Mouse (Mus musculus) hindbrain, embryonic 11.5 days (tissue): ENCODE data around the gene Slc6a1. TPM values are rescaled to one million over a fixed set of nuclear protein-coding genes. Genes with fewer than 3 reads are reported as not detected.
A peak's percentile ranks its signal among the peaks of the same experiment; 100 is the strongest.

Experiments used
- ATAC-seq: fragments of 200-750 bp; cut with Nextera tagmentation; 2 replicates; pipeline ENCODE4 v1.8.0; 2017; ENCODE audit warnings: mild to moderate bottlenecking, moderate TSS enrichment, moderate library complexity; ENCODE audit not compliant: low FRiP score
- DNase-seq: peaks from one replicate; pipeline ENCODE4 v3.0.0-alpha.2; 2015; ENCODE audit warnings: low spot score
- H3K27ac ChIP-seq: fragments of 300-500 bp; sonication (generic); 2 replicates; pipeline ENCODE4 v1.5.1; 2014; ENCODE audit warnings: mild to moderate bottlenecking, low read depth, low read length
- H3K27me3 ChIP-seq: fragments of 300-500 bp; sonication (generic); 2 replicates; pipeline ENCODE4 v1.6.1; 2014; ENCODE audit warnings: mild to moderate bottlenecking, low read length, moderate library complexity, mixed read lengths; ENCODE audit not compliant: control insufficient read depth, insufficient read depth
- H3K36me3 ChIP-seq: fragments of 300-500 bp; sonication (generic); 2 replicates; pipeline ENCODE4 v1.6.1; 2014; ENCODE audit warnings: mild to moderate bottlenecking, low read length, moderate library complexity, mixed read lengths; ENCODE audit not compliant: control insufficient read depth, insufficient read depth
- H3K4me1 ChIP-seq: fragments of 300-500 bp; sonication (generic); replicated peaks from 2 replicates; pipeline ENCODE4 v1.6.1; 2014; ENCODE audit warnings: low read length, mixed read lengths; ENCODE audit not compliant: control insufficient read depth, insufficient read depth
- H3K4me2 ChIP-seq: fragments of 300-500 bp; sonication (generic); replicated peaks from 2 replicates; pipeline ENCODE4 v1.6.1; 2014; ENCODE audit warnings: mild to moderate bottlenecking, low read depth, low read length
- H3K4me3 ChIP-seq: fragments of 300-500 bp; sonication (generic); 2 replicates; pipeline ENCODE4 v1.5.1; 2014; ENCODE audit warnings: low read depth, low read length
- H3K9ac ChIP-seq: fragments of 300-500 bp; sonication (generic); 2 replicates; pipeline ENCODE4 v1.6.1; 2014; ENCODE audit warnings: low read depth, low read length
- H3K9me3 ChIP-seq: fragments of 300-500 bp; sonication (generic); 2 replicates; pipeline ENCODE4 v1.6.1; 2016; ENCODE audit warnings: low read length; ENCODE audit not compliant: control insufficient read depth
- WGBS: fragments of 180-500 bp; shearing (Covaris S2); extraction: QIAGEN DNeasy Blood & Tissue Kit; methylation state at CpG from one replicate; pipeline ENCODE4 v1.1.7; 2014; 5-methylcytosine and 5-hydroxymethylcytosine counted together
- polyA plus RNA-seq: library from polyadenylated mRNA; unstranded; fragments of >200 nt; fragmentation: Nextera tagmentation; extraction: Ambion mirVana; gene quantifications from 2 replicates; pipeline ENCODE4 v1.2.1, GENCODE M21; 2014

Slc6a1 gene
- 17.3 and 23.1 TPM in 2 replicates for polyA plus RNA-seq

DNA sequence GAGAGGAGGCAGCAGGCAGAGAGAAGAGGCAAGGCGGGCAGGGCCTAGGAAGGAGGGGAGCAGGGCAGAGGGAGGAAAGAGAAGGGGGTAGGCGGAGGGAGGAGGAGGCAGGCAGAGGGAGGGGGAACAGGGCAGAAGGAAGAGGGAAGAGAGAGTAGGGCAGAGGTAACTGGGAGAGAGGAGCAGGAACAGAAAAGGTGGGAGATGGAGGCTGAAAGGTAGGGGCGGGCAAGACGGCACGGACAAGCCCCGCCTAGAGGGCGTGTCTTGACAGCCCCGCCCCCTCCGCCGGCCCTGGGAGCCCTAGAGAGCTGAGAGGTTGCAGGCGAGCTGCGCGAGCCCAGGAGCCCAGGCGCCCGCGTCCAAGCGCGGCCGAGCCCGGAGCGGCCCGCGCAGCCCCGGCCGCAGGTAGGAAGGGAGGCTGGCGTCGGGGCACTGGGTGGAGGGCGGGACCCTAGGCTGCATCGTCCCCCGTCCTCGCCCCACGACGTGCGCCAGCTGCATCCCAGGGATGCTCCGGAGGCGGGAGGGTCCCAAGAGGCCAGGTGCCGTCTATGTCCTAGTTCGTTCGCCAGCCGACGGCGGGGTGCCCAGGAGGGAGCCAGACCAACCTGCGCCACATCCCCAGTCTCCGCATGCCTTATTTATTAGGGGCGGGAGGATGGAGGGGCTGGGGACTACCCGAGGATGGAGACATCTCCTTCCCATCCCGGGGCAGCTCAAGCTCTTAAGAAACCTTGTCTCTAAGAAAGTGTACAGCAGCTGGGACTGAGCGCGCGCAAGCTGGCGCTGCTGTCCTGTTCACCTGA, at the start of gene Slc6a1:
TSS of gene Slc6a1 (plus strand) at position 167 of the 809 bp plus-strand sequence.
- Histone ChIP-seq H3K9me3 (no peaks in the 10 kb centered on the region), H3K36me3 (no peaks in the 10 kb centered on the region), H3K27me3 (peaks cover 29% of the 10 kb centered on the region), H3K27ac (no peak within 1 kb of the TSS), H3K4me1 (peaks cover 7% of the 10 kb centered on the region; the same call in 1 of the 2 replicates), H3K4me2 (peak within 1 kb of the TSS; percentile 68), H3K9ac (peak within 1 kb of the TSS; percentile 74), H3K4me3 (peak within 1 kb of the TSS; percentile 54)
- peak; percentile 87 for DNase-seq
- peak; percentile 92 for ATAC-seq
- 1% methylated on average over 43 of the region's 51 CpGs for whole genome bisulfite sequencing

DNA sequence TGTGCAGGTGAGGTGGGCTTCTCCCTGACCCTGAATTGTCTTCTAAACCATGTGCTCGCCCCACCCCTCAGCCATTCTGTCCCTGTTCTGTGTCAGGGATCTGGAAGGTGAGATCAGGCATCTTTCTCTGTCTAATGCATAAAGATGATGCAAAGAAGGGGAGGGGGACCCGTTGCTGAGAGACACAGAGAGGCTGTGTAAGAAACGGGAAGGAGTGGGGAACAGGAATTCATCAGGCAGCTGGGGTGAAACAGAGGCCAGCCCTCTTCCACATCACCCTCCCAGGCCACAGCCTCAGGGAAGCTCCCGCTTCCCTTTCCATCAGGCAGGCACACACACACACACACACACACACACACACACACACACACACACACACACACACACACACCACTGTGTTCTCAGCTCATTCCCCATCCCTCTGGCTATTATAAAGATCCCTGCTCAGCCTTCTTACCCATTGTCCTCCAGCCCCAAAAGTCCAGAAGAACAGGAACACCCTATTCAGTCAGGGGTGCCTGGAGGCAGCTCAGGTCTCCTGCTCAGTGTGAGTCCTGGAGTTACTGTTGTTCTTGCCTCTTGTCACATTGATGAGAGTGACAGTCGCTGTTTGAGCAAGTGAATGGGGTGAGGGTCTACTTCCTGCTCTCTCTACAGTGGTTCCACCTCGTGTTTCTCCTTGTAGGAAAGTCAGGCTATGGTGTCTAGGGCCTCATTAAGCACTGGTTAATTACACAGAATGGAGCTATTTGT, 43.4 kb upstream of the Slc6a1 start:
- H3K36me3 ChIP-seq = no peaks in the 10 kb centered on the region
- DNase-seq (peak; percentile 41), ATAC-seq (peak; percentile 83)
- no peak overlapping the region for H3K9ac ChIP-seq
- no peak overlapping the region for H3K4me2 ChIP-seq
- H3K4me3 ChIP-seq = no peak overlapping the region
- no peaks in the 10 kb centered on the region; the same call in 1 of the 2 replicates for H3K27me3 ChIP-seq
- 23% methylated on average over 6 of the region's 6 CpGs for WGBS
- H3K4me1 ChIP-seq = peaks cover 6% of the 10 kb centered on the region; the same call in 1 of the 2 replicates
- no peaks in the 10 kb centered on the region for H3K9me3 ChIP-seq
- H3K27ac ChIP-seq = 0 out of 2 replicates have a peak overlapping the region, but pooled peaks have one; percentile 24

DNA sequence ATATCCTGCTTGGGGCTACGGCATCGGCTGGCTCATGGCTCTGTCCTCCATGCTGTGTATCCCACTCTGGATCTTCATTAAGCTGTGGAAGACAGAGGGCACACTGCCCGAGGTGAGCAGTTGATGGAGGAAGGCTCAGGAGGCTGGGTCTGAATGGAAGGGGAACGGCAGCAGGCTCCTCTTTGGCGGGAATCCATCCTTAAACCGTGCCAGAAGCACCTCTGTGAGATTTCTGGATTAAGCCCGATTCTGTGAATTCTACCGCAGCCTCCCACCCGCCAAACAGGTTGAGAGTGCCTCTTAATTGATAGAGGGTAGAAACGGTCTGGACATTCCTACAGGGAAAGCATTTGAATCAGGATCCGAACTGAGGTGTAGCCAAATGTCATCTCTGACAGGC, 36.8 kb upstream of the Slc6a1 start:
- Histone ChIP-seq H3K4me3 (no peak overlapping the region), H3K4me1 (no peaks in the 10 kb centered on the region), H3K9me3 (no peaks in the 10 kb centered on the region), H3K4me2 (no peak overlapping the region), H3K27ac (no peak overlapping the region), H3K36me3 (no peaks in the 10 kb centered on the region), H3K27me3 (no peaks in the 10 kb centered on the region), H3K9ac (no peak overlapping the region)
- WGBS = 83% methylated on average over 11 of the region's 11 CpGs
- ATAC-seq (no peak), DNase-seq (no peak)

GRCm38 (mm10) chr6:114250311-114250710, 32.1 kb upstream of the Slc6a1 start:
- no peaks in the 10 kb centered on the region for H3K4me1 ChIP-seq
- H3K9me3 ChIP-seq = no peaks in the 10 kb centered on the region
- WGBS = 11% methylated on average over 5 of the region's 5 CpGs
- no peak overlapping the region for H3K27ac ChIP-seq
- no peak overlapping the region for H3K4me2 ChIP-seq
- ATAC-seq (peak; percentile 54; the same call in 1 of the 2 replicates), DNase-seq (peak; percentile 90)
- no peak overlapping the region for H3K4me3 ChIP-seq
- H3K27me3 ChIP-seq = no peaks in the 10 kb centered on the region
- no peaks in the 10 kb centered on the region for H3K36me3 ChIP-seq
- H3K9ac ChIP-seq = no peak overlapping the region

GRCm38 (mm10) chr6:114254927-114255326, 27.5 kb upstream of the Slc6a1 start:
- H3K4me2 ChIP-seq = no peak overlapping the region
- 82% methylated on average over 14 of the region's 14 CpGs for WGBS

GRCm38 (mm10) chr6:114257762-114258361, 24.6 kb upstream of the Slc6a1 start:
- peak overlapping the region; percentile 13; the same call in 1 of the 2 replicates for H3K27ac ChIP-seq
- H3K4me2 ChIP-seq = no peak overlapping the region
- no peaks in the 10 kb centered on the region for H3K27me3 ChIP-seq
- no peaks in the 10 kb centered on the region for H3K9me3 ChIP-seq
- 68% methylated on average over 1 of the region's 1 CpGs for WGBS
- no peak overlapping the region for H3K9ac ChIP-seq
- DNase-seq (no peak), ATAC-seq (no peak)
- H3K4me3 ChIP-seq = no peak overlapping the region
- H3K36me3 ChIP-seq = no peaks in the 10 kb centered on the region
- H3K4me1 ChIP-seq = peaks cover 8% of the 10 kb centered on the region; the same call in 1 of the 2 replicates

More at GRCm38 (mm10) chr6:114254927-114255326, 27.5 kb upstream of the Slc6a1 start:
- no peaks in the 10 kb centered on the region for H3K27me3 ChIP-seq
- DNase-seq (no peak), ATAC-seq (no peak)
- no peak overlapping the region for H3K9ac ChIP-seq
- no peak overlapping the region for H3K4me3 ChIP-seq
- H3K27ac ChIP-seq = no peak overlapping the region
- H3K9me3 ChIP-seq = no peaks in the 10 kb centered on the region
- no peaks in the 10 kb centered on the region for H3K36me3 ChIP-seq
- peaks cover 6% of the 10 kb centered on the region; the same call in 1 of the 2 replicates for H3K4me1 ChIP-seq

- no peaks in the 10 kb centered on the region for H3K36me3 ChIP-seq
- ATAC-seq (no peak), DNase-seq (no peak)
- H3K4me2 ChIP-seq = no peak overlapping the region
- no peak overlapping the region for H3K9ac ChIP-seq
- H3K27ac ChIP-seq = no peak overlapping the region
- H3K9me3 ChIP-seq = no peaks in the 10 kb centered on the region
- no peak overlapping the region for H3K4me3 ChIP-seq
- H3K27me3 ChIP-seq = no peaks in the 10 kb centered on the region
- WGBS = 52% methylated on average over 3 of the region's 3 CpGs
- H3K4me1 ChIP-seq = peaks cover 8% of the 10 kb centered on the region; the same call in 1 of the 2 replicates
These were observed 23.7 kb upstream of the Slc6a1 start for GRCm38 (mm10) chr6:114258661-114259193.

DNA sequence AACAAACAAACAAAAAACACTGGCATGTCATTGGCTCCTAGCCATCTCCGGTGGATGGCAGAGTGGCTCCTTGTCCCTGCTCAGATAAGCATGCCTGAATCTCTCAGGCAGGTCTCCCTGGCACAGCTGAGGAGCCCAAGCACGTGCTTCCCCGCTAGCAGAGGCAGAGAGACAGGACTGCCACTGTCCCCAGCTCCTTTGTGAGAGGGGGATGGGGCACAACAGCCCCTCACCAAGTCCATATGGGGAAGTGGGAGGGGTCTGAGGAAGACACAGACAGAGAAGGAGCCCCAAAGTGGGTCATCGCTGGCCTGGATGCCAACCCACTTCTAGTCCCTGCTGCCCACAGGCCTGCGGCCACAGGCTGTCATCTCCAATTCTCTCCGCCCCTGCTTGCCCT, 20.8 kb upstream of the Slc6a1 start:
- no peak overlapping the region for H3K27ac ChIP-seq
- no peak overlapping the region for H3K4me2 ChIP-seq
- peaks cover 8% of the 10 kb centered on the region; the same call in 1 of the 2 replicates for H3K4me1 ChIP-seq
- DNase-seq (no peak), ATAC-seq (no peak)
- H3K9ac ChIP-seq = 0 out of 2 replicates have a peak overlapping the region, but pooled peaks have one; percentile 7
- WGBS = 68% methylated on average over 6 of the region's 6 CpGs
- no peaks in the 10 kb centered on the region for H3K9me3 ChIP-seq
- H3K36me3 ChIP-seq = no peaks in the 10 kb centered on the region
- H3K4me3 ChIP-seq = no peak overlapping the region
- H3K27me3 ChIP-seq = no peaks in the 10 kb centered on the region
